Mouse (Mus musculus): Measurements from ENCODE around the gene Impdh2. TPM values are rescaled to one million over a fixed set of nuclear protein-coding genes. Genes with fewer than 3 reads are reported as not detected.
A peak's percentile ranks its signal among the peaks of the same experiment; 100 is the strongest.
"Not testable (repeated sequence)": the region's sequence is repeated elsewhere in the genome, so short reads cannot be mapped to it uniquely, and the experiment has no call there.

The Impdh2 gene
- polyA plus RNA-seq, 1 experiment = 160 TPM

DNA sequence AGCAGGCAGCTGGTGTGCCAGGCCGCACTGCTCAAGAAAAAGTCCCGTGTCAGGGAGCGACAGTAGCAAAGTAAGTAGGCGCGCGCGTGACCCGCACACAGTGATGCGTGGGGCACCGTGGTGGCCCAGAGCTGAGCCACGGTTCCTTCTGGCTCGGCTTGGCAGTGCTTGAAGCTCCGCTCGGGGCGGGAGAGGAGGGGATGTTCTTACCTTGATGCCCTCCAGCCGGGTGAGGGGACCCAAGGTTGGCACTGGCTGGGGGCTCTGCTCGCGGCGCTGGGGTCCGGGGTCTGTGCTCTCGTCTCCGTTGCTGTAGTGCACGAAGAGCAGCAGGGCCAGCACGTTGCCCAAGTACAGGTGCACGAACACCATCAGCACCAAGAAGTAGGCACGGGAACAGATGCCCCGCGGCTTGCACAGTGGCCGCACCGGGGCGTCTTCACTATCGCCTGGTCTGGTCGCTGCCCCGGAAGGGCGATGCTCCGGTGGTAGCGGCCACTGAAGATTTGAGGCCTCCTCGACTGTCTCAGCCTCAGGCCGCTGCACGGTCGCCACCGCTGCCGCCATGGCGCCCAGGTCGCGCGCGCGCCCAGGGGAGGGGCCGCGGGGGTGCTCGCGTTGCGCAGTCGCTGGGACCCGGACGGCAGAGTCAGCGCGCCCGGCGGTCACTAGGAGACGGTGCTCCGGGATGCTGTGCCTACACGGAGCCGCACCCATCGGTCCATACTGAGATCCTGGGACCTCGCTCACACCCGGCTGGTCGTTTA lies 37.1 kb downstream of the Impdh2 start, which contains the start of gene P4htm:
TSS of gene P4htm (minus strand) at position 670 of the 767 bp plus-strand sequence.
- 6% methylated on average over 69 of the region's 69 CpGs for WGBS
- no peak within 1 kb of the TSS for H3K27ac ChIP-seq (ENCODE audit: control insufficient read depth, insufficient read depth, low read length)
- H3K4me1 ChIP-seq (replicated peaks; ENCODE audit: control insufficient read depth, insufficient read depth, low read length) = peaks cover 7% of the 10 kb centered on the region
- 0 out of 2 replicates have a peak, but pooled peaks have one; percentile 22 for TF ChIP-seq CTCF (IDR thresholded peaks at IDR 0.05; ENCODE audit: borderline replicate concordance, control insufficient read depth, extremely low read depth, insufficient read depth, low read length, poor library complexity)
- no peak for TF ChIP-seq POLR2A (IDR thresholded peaks at IDR 0.05; ENCODE audit: control insufficient read depth, extremely low read depth, insufficient read depth, low read length, poor library complexity)
- H3K4me3 ChIP-seq (ENCODE audit: control insufficient read depth, insufficient read depth, low read length) = peak within 1 kb of the TSS; percentile 78
- H3K36me3 ChIP-seq (ENCODE audit: control insufficient read depth, insufficient read depth, low read length) = no peaks in the 10 kb centered on the region
- H3K27me3 ChIP-seq (ENCODE audit: control insufficient read depth, insufficient read depth, low read length) = no peaks in the 10 kb centered on the region
- peak; percentile 54 for DNase-seq

DNA sequence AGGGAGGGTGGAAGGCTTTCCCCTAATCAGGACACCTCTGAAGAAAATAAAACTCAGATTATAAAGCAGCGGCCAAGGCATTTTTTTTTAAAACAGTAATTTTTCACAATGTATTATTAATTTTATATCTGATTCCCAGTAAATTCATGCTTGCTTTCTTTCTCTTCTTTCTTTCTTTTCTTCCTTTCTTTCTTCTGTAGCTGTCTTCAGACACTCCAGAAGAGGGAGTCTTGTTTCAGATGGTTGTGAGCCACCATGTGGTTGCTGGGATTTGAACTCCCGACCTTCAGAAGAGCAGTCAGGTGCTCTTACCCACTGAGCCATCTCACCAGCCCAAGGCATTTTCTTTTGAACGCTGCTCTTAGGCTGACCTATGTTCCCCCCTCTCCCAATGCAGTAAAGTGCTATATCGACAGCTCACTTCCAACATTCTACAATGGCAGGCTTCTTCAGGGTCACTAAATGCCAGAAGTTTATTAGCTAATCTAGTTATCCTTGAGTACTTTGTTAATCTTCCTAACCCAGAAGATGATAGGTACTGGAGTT lies 39.0 kb downstream of the Impdh2 start:
- DNase-seq = no peak
- no peaks in the 10 kb centered on the region for H3K27me3 ChIP-seq (ENCODE audit: control insufficient read depth, insufficient read depth, low read length)
- H3K4me1 ChIP-seq (replicated peaks; ENCODE audit: control insufficient read depth, insufficient read depth, low read length) = peaks cover 7% of the 10 kb centered on the region
- peaks cover 8% of the 10 kb centered on the region for H3K36me3 ChIP-seq (ENCODE audit: control insufficient read depth, insufficient read depth, low read length)
- 80% methylated on average over 4 of the region's 4 CpGs for WGBS
- no peak overlapping the region for H3K27ac ChIP-seq (ENCODE audit: control insufficient read depth, insufficient read depth, low read length)
- TF ChIP-seq CTCF (IDR thresholded peaks at IDR 0.05; ENCODE audit: borderline replicate concordance, control insufficient read depth, extremely low read depth, insufficient read depth, low read length, poor library complexity) (no peak), POLR2A (IDR thresholded peaks at IDR 0.05; ENCODE audit: control insufficient read depth, extremely low read depth, insufficient read depth, low read length, poor library complexity) (no peak)
- no peak overlapping the region for H3K4me3 ChIP-seq (ENCODE audit: control insufficient read depth, insufficient read depth, low read length)

DNA sequence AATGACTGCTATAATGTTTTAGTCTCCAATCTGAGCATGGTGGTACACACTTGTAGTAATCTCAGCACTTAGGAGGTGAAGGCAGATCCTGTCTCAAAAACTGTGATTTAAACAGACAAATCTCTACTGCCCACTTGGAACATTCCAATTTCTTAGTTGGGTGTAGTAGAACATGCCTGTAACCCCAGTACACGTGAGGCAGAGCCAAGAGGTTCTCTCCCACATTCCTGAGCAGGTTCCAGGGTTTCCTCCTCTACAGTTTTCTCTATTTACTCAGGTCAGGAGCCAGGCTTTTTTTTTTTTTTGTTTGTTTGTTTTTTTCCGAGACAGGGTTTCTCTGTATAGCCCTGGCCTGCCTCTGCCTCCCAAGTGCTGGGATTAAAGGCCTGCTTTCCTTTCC lies 39.9 kb downstream of the Impdh2 start:
- peaks cover 7% of the 10 kb centered on the region for H3K4me1 ChIP-seq (replicated peaks; ENCODE audit: control insufficient read depth, insufficient read depth, low read length)
- WGBS = 93% methylated on average over 2 of the region's 2 CpGs
- TF ChIP-seq POLR2A (IDR thresholded peaks at IDR 0.05; ENCODE audit: control insufficient read depth, extremely low read depth, insufficient read depth, low read length, poor library complexity) = no peak
- no peak for TF ChIP-seq CTCF (IDR thresholded peaks at IDR 0.05; ENCODE audit: borderline replicate concordance, control insufficient read depth, extremely low read depth, insufficient read depth, low read length, poor library complexity)

DNA sequence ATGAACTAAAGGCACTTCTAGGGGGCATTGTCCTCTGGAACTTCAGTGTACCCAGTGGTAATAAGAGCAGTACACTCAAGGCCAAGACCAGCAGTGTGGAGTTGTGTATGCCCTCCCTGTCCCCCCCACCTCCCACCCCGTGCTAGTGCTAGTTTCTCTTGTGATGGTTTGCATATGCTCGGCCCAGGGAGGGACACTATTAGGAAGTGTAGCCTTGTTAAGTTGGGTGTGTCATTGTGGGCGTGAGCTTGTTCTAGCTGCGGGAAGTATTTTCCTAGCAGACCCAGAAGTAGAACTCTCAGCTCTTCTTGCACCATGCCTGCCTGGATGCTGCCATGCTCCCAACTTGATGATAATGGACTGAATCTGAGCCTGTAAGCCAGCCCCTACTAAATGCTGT lies 41.9 kb downstream of the Impdh2 start:
- Histone ChIP-seq H3K4me3 (ENCODE audit: control insufficient read depth, insufficient read depth, low read length) (no peak overlapping the region), H3K36me3 (ENCODE audit: control insufficient read depth, insufficient read depth, low read length) (peaks cover 33% of the 10 kb centered on the region), H3K27ac (ENCODE audit: control insufficient read depth, insufficient read depth, low read length) (no peak overlapping the region), H3K27me3 (ENCODE audit: control insufficient read depth, insufficient read depth, low read length) (no peaks in the 10 kb centered on the region), H3K4me1 (replicated peaks; ENCODE audit: control insufficient read depth, insufficient read depth, low read length) (peaks cover 4% of the 10 kb centered on the region)
- TF ChIP-seq CTCF (IDR thresholded peaks at IDR 0.05; ENCODE audit: borderline replicate concordance, control insufficient read depth, extremely low read depth, insufficient read depth, low read length, poor library complexity) = no peak
- no peak for TF ChIP-seq POLR2A (IDR thresholded peaks at IDR 0.05; ENCODE audit: control insufficient read depth, extremely low read depth, insufficient read depth, low read length, poor library complexity)
- 93% methylated on average over 4 of the region's 4 CpGs for WGBS
- DNase-seq = no peak

More for the DNA sequence above, 39.9 kb downstream of the Impdh2 start:
- Histone ChIP-seq H3K27me3 (ENCODE audit: control insufficient read depth, insufficient read depth, low read length) (no peaks in the 10 kb centered on the region), H3K27ac (ENCODE audit: control insufficient read depth, insufficient read depth, low read length) (no peak overlapping the region), H3K36me3 (ENCODE audit: control insufficient read depth, insufficient read depth, low read length) (peaks cover 16% of the 10 kb centered on the region), H3K4me3 (ENCODE audit: control insufficient read depth, insufficient read depth, low read length) (no peak overlapping the region)
- DNase-seq = no peak

DNA sequence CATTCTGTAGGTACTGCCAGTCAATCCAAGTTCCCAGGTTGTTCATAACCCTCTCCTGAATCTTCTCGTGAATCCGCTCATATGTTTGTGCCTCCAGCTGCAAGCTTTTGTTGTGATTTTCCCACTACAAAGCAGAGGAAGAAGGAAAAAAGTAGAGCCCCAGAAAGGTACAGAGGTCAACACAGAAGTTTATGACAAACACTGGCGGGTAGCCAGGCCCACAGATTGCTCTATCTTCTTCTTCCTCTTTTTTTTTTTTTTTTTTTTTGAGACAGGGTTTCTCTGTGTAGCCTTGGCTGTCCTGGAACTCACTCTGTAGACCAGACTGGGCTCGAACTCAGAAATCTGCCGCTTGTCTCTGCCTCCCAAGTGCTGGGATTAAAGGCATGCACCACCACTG lies 47.8 kb downstream of the Impdh2 start:
- not testable (repeated sequence) for H3K27ac ChIP-seq (ENCODE audit: control insufficient read depth, insufficient read depth, low read length); H3K27me3 ChIP-seq (ENCODE audit: control insufficient read depth, insufficient read depth, low read length); H3K4me3 ChIP-seq (ENCODE audit: control insufficient read depth, insufficient read depth, low read length); DNase-seq; H3K4me1 ChIP-seq (replicated peaks; ENCODE audit: control insufficient read depth, insufficient read depth, low read length)
- 72% methylated on average over 5 of the region's 5 CpGs for WGBS
- H3K36me3 ChIP-seq (ENCODE audit: control insufficient read depth, insufficient read depth, low read length) = peaks cover 92% of the 10 kb centered on the region

DNA sequence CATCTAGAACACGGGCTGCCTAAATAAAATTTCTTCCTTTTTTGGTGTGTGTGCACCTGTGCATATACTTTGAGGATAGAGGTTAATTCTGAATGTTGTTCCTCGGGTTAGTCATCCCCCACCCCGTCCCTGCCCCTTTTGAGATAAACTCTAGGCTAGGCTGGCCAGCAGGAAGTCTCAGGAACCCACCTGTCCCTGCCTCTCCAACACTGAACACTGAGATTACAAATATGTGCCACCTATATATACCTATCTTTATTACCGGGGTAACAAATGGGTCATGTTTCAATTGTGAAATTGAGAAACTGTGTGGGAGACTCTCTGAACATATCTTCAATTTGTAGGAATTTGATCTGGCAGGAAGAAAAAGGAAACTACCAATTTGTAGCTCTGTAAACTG lies 48.8 kb downstream of the Impdh2 start:
- Histone ChIP-seq H3K4me3 (ENCODE audit: control insufficient read depth, insufficient read depth, low read length) (no peak overlapping the region), H3K4me1 (replicated peaks; ENCODE audit: control insufficient read depth, insufficient read depth, low read length) (no peaks in the 10 kb centered on the region), H3K27me3 (ENCODE audit: control insufficient read depth, insufficient read depth, low read length) (no peaks in the 10 kb centered on the region), H3K36me3 (ENCODE audit: control insufficient read depth, insufficient read depth, low read length) (peaks cover 95% of the 10 kb centered on the region), H3K27ac (ENCODE audit: control insufficient read depth, insufficient read depth, low read length) (no peak overlapping the region)
- 92% methylated on average over 4 of the region's 4 CpGs for WGBS
- no peak for DNase-seq
- TF ChIP-seq CTCF (IDR thresholded peaks at IDR 0.05; ENCODE audit: borderline replicate concordance, control insufficient read depth, extremely low read depth, insufficient read depth, low read length, poor library complexity) (no peak), POLR2A (IDR thresholded peaks at IDR 0.05; ENCODE audit: control insufficient read depth, extremely low read depth, insufficient read depth, low read length, poor library complexity) (no peak)
